21 mouse cellular contexts compared by ENCODE assay signal in genomic region chr9:118883150-118883549, GRCm38 (mm10). TPM values are rescaled to one million over a fixed set of nuclear protein-coding genes. Genes with fewer than 3 reads are reported as not detected.
DNase-seq lines count a peak whose midpoint lies in the region; ATAC-seq and TF ChIP-seq lines count a peak whose summit lies in the region.
"Had no signal": no experiment of that assay in that cellular context is flagged by ENCODE, and none has a peak within 500 bp of the region (broad histone marks: within the 10 kb centered on the region; RNA-seq: fewer than 3 reads in every experiment).

No protein-coding gene starts in this region.

- H3K79me2 ChIP-seq in CH12.LX (replicated peaks; ENCODE audit: control insufficient read depth, extremely low read depth, insufficient read depth, poor library complexity, severe bottlenecking): no peaks in the 10 kb centered on the region

- no peak for TF ChIP-seq RAD21 in CH12.LX (IDR thresholded peaks at IDR 0.05; ENCODE audit: low read depth, low read length)

- TF ChIP-seq POLR2A in CH12.LX (IDR thresholded peaks at IDR 0.05; ENCODE audit: low read depth, low read length): no peak

- no peak overlapping the region for H3K4me3 ChIP-seq in CH12.LX (replicated peaks in 1 of 3; ENCODE audit: low read depth in 2 of 3, low read length in 2 of 3, poor library complexity in 1 of 3)
- H3K4me3 ChIP-seq in intestine, postnatal 0 days (ENCODE audit: low read depth, low read length): no peak overlapping the region
- no peak overlapping the region for H3K4me3 ChIP-seq in layer of hippocampus, adult 2 months
- H3K4me3 ChIP-seq: embryonic facial prominence, embryonic 10.5 days; embryonic facial prominence, embryonic 12.5 days; forebrain, embryonic 13.5 days; forebrain, embryonic 15.5 days had no signal

- dilution Hi-C loops in CH12.LX (cut with MboI; ENCODE audit: extremely low pct_ligation_motif_present, extremely low pct_unique_long_range_greater_than_20kb, low sequenced_read_pairs): no loop called here

- peaks cover 0 to 14% of the 10 kb centered on the region in 2 experiments; a peak in 2 of 4 replicates for H3K4me1 ChIP-seq in CH12.LX (ENCODE audit: control insufficient read depth in 1 of 2, insufficient read depth in 2 of 2)
- no peaks in the 10 kb centered on the region for H3K4me1 ChIP-seq in intestine, postnatal 0 days (replicated peaks; ENCODE audit: control insufficient read depth, insufficient read depth, low read length)
- H3K4me1 ChIP-seq: embryonic facial prominence, embryonic 10.5 days; embryonic facial prominence, embryonic 12.5 days; forebrain, embryonic 13.5 days; forebrain, embryonic 15.5 days had no signal

- peaks cover 77% of the 10 kb centered on the region for H3K27me3 ChIP-seq in CH12.LX (replicated peaks)
- no peaks in the 10 kb centered on the region for H3K27me3 ChIP-seq in intestine, postnatal 0 days (replicated peaks; ENCODE audit: control insufficient read depth, insufficient read depth, low read length)
- H3K27me3 ChIP-seq: embryonic facial prominence, embryonic 12.5 days; forebrain, embryonic 13.5 days; forebrain, embryonic 15.5 days had no signal

- no peak for TF ChIP-seq CTCF in CH12.LX (conservative IDR thresholded peaks at IDR 0.05 in 1 of 2, IDR thresholded peaks at IDR 0.05 in 1 of 2; ENCODE audit: low read depth in 2 of 2, low read length in 2 of 2)
- no peak for TF ChIP-seq CTCF in intestine, postnatal 0 days (IDR thresholded peaks at IDR 0.05; ENCODE audit: low read depth)
- no peak for TF ChIP-seq CTCF in layer of hippocampus, adult 2 months (conservative IDR thresholded peaks at IDR 0.05)

- 91% methylated on average over 7 of the region's 7 CpGs for WGBS in intestine, postnatal 0 days

- no peak overlapping the region for H3K9ac ChIP-seq in CH12.LX (ENCODE audit: insufficient read depth, low read depth)
- H3K9ac ChIP-seq in intestine, postnatal 0 days (ENCODE audit: low read depth, low read length): no peak overlapping the region
- H3K9ac ChIP-seq: embryonic facial prominence, embryonic 12.5 days; forebrain, embryonic 13.5 days; forebrain, embryonic 15.5 days; forebrain, postnatal 0 days had no signal

- H3K36me3 ChIP-seq in CH12.LX (replicated peaks in 1 of 2; ENCODE audit: control insufficient read depth in 1 of 2, insufficient read depth in 1 of 2, low read length in 1 of 2): no peaks in the 10 kb centered on the region
- no peaks in the 10 kb centered on the region for H3K36me3 ChIP-seq in intestine, postnatal 0 days (ENCODE audit: control insufficient read depth, insufficient read depth)
- H3K36me3 ChIP-seq: embryonic facial prominence, embryonic 12.5 days; forebrain, embryonic 15.5 days had no signal

- peak; percentile 51 for DNase-seq in CH12.LX (ENCODE audit: extremely low read depth)
- no peak for DNase-seq in layer of hippocampus, adult 2 months (ENCODE audit: low spot score in 2 of 2)
- DNase-seq in gastrocnemius, postnatal 10 days: no peak
- DNase-seq: adrenal gland, adult 2 months; adrenal gland, postnatal 10 days; adrenal gland, postnatal 25 days; B cell, adult 2 months; cerebellum, adult 11 months; cerebellum, adult 18-20 months; cerebellum, adult 8-10 months; cerebellum, adult 9-11 months; cerebellum, postnatal 14 days; cerebellum, postnatal 36 days; forebrain, postnatal 0 days had no signal

- in situ Hi-C loops in CH12.LX (cut with MboI; ENCODE audit: low pct_ligation_motif_present, low pct_unique_long_range_greater_than_20kb, low sequenced_read_pairs): no loop called here

- peaks cover 3% of the 10 kb centered on the region for H3K9me3 ChIP-seq in CH12.LX (replicated peaks; ENCODE audit: low read length)
- H3K9me3 ChIP-seq in intestine, postnatal 0 days (ENCODE audit: control insufficient read depth): no peaks in the 10 kb centered on the region
- H3K9me3 ChIP-seq: embryonic facial prominence, embryonic 10.5 days; embryonic facial prominence, embryonic 12.5 days; forebrain, embryonic 13.5 days; forebrain, embryonic 15.5 days had no signal

- H3K27ac ChIP-seq in CH12.LX (ENCODE audit: insufficient read depth, low read depth): no peak overlapping the region
- no peak overlapping the region for H3K27ac ChIP-seq in intestine, postnatal 0 days (ENCODE audit: low read depth, low read length)
- no peak overlapping the region for H3K27ac ChIP-seq in layer of hippocampus, adult 2 months
- H3K27ac ChIP-seq: embryonic facial prominence, embryonic 10.5 days; embryonic facial prominence, embryonic 12.5 days; forebrain, embryonic 13.5 days; forebrain, embryonic 15.5 days had no signal

- TF ChIP-seq EP300 in CH12.LX (IDR thresholded peaks at IDR 0.05; ENCODE audit: low read length): no peak

- ATAC-seq in granulocyte monocyte progenitor cell, adult 5-6 weeks (replicated peaks; ENCODE audit: poor library complexity, severe bottlenecking): peak; percentile 61
- no peak for ATAC-seq in intestine, postnatal 0 days
- ATAC-seq: CD4-positive, CD25-positive, alpha-beta regulatory T cell, adult 4 months; forebrain, embryonic 13.5 days; forebrain, embryonic 15.5 days; forebrain, postnatal 0 days had no signal

- H3K4me2 ChIP-seq in CH12.LX (ENCODE audit: insufficient read depth, low read depth, poor library complexity, severe bottlenecking): no peak overlapping the region
- H3K4me2 ChIP-seq in intestine, postnatal 0 days (replicated peaks; ENCODE audit: low read depth): no peak overlapping the region
- H3K4me2 ChIP-seq: embryonic facial prominence, embryonic 12.5 days; forebrain, embryonic 13.5 days; forebrain, embryonic 15.5 days had no signal

TF ChIP-seq in CH12.LX, 34 proteins besides CTCF, POLR2A, EP300 and RAD21:
- TF ChIP-seq NELFE (IDR thresholded peaks at IDR 0.05; ENCODE audit: low read depth, low read length) (no peak), SMC3 (IDR thresholded peaks at IDR 0.05; ENCODE audit: low read depth, low read length) (no peak), MXI1 (IDR thresholded peaks at IDR 0.05; ENCODE audit: low read depth, low read length) (no peak), PAX5 (IDR thresholded peaks at IDR 0.05; ENCODE audit: low read length) (no peak), ETS1 (conservative IDR thresholded peaks at IDR 0.05; ENCODE audit: low read depth, low read length) (no peak), ELF1 (IDR thresholded peaks at IDR 0.05; ENCODE audit: low read depth, low read length) (no peak), TBP (conservative IDR thresholded peaks at IDR 0.05; ENCODE audit: low read depth, low read length) (no peak), JUN (IDR thresholded peaks at IDR 0.05; ENCODE audit: insufficient read depth, low read depth, low read length) (no peak), UBTF (IDR thresholded peaks at IDR 0.05; ENCODE audit: low read depth, low read length) (no peak), USF1 (IDR thresholded peaks at IDR 0.05; ENCODE audit: low read depth, low read length) (no peak), CHD2 (IDR thresholded peaks at IDR 0.05; ENCODE audit: low read length) (no peak), MAZ (IDR thresholded peaks at IDR 0.05; ENCODE audit: low read depth, low read length) (no peak), RCOR1 (conservative IDR thresholded peaks at IDR 0.05; ENCODE audit: low read depth, low read length) (no peak), JUND (conservative IDR thresholded peaks at IDR 0.05; ENCODE audit: low read depth, low read length) (no peak), BHLHE40 (IDR thresholded peaks at IDR 0.05; ENCODE audit: low read depth, low read length) (peak; percentile 75), IRF4 (IDR thresholded peaks at IDR 0.05; ENCODE audit: low read depth, low read length) (no peak), MAFK (IDR thresholded peaks at IDR 0.05; ENCODE audit: insufficient replicate concordance, low read length) (peak; percentile 72; the same call in 1 of the 2 replicates), MEF2A (IDR thresholded peaks at IDR 0.05; ENCODE audit: borderline replicate concordance, low read depth, low read length) (no peak), KAT2A (IDR thresholded peaks at IDR 0.05; ENCODE audit: insufficient replicate concordance, low read length) (no peak), MYC (IDR thresholded peaks at IDR 0.05; ENCODE audit: low read depth, low read length) (no peak), E2F4 (IDR thresholded peaks at IDR 0.05; ENCODE audit: insufficient replicate concordance, low read depth, low read length) (no peak), ZC3H11A (IDR thresholded peaks at IDR 0.05; ENCODE audit: low read depth, low read length) (no peak), TCF12 (IDR thresholded peaks at IDR 0.05; ENCODE audit: low read depth, low read length) (0 out of 2 replicates have a peak, but pooled peaks have one; percentile 30), NRF1 (IDR thresholded peaks at IDR 0.05; ENCODE audit: low read depth, low read length) (no peak), CHD1 (IDR thresholded peaks at IDR 0.05; ENCODE audit: low read depth, low read length) (no peak), POLR2AphosphoS2 (IDR thresholded peaks at IDR 0.05; ENCODE audit: low read depth, low read length) (no peak)

RNA-seq across cellular contexts. Expression of gene Ctdspl, which starts 43.1 kb away (rescaled TPM):
- not detected in 2 replicates for total RNA-seq in CH12.LX (2012; rRNA removed)
- not detected in 2 replicates for total RNA-seq in CH12.LX (2014; rRNA removed)
- not detected in 2 replicates for polyA plus RNA-seq in CH12.LX (2012; ENCODE audit: insufficient read length, low read depth)
- total RNA-seq in granulocyte monocyte progenitor cell, adult 5-6 weeks (2014; fragmentation: Nextera tagmentation): 25.4 and 28.7 TPM in 2 replicates
- total RNA-seq in granulocyte monocyte progenitor cell, adult 5-6 weeks (2017): 6.5 and 7.9 TPM in 2 replicates
- 17.0 and 20.7 TPM in 2 replicates for polyA plus RNA-seq in intestine, postnatal 0 days (2015; fragmentation: Nextera tagmentation; extraction: Ambion mirVana)
- 10 to 100 TPM; 23.9 to 28.0 TPM for total RNA-seq in layer of hippocampus, adult 2 months (2021)
- 10 to 100 TPM; 14.5 to 14.6 TPM for total RNA-seq in gastrocnemius, postnatal 10 days (2021)

Comparison
In these comparisons a context has a peak if more than half of its experiments do, and no peak if none do; other contexts are left out.
1. RNA of gene Ctdspl, which starts 43.1 kb away (total RNA-seq): 23.9 to 28.0 TPM in layer of hippocampus, adult 2 months, 6.5 to 28.7 TPM in granulocyte monocyte progenitor cell, adult 5-6 weeks and 14.5 to 14.6 TPM in gastrocnemius, postnatal 10 days; not detected in CH12.LX; every median in the first group is over 4 times any median in the second.